Mouse (Mus musculus): ENCODE measurements at regions not wholly inside any gene's neighbourhood (a gene's known extent, or its start where the extent isn't known, plus 50 kb on each side); places are given as distances from the start of the nearest gene placed in this dataset.

- Histone ChIP-seq H3K27me3 (replicated peaks) (peaks cover 44% of the 10 kb centered on the region), H3K4me1 (ENCODE audit: control insufficient read depth in 1 of 2, insufficient read depth in 2 of 2) (no peaks in the 10 kb centered on the region), H3K27ac (ENCODE audit: insufficient read depth, low read depth) (no peak overlapping the region), H3K36me3 (replicated peaks in 1 of 2; ENCODE audit: control insufficient read depth in 1 of 2, insufficient read depth in 1 of 2, low read length in 1 of 2) (no peaks in the 10 kb centered on the region), H3K4me3 (replicated peaks in 1 of 3; ENCODE audit: low read depth in 2 of 3, low read length in 2 of 3, poor library complexity in 1 of 3) (no peak overlapping the region), H3K79me2 (replicated peaks; ENCODE audit: control insufficient read depth, extremely low read depth, insufficient read depth, poor library complexity, severe bottlenecking) (no peaks in the 10 kb centered on the region), H3K9ac (ENCODE audit: insufficient read depth, low read depth) (no peak overlapping the region), H3K9me3 (replicated peaks; ENCODE audit: low read length) (peaks cover 9% of the 10 kb centered on the region), H3K4me2 (ENCODE audit: insufficient read depth, low read depth, poor library complexity, severe bottlenecking) (no peak overlapping the region)
- in situ Hi-C loops (cut with MboI; ENCODE audit: low pct_ligation_motif_present, low pct_unique_long_range_greater_than_20kb, low sequenced_read_pairs), result no loop called here
- TF ChIP-seq SMC3 (IDR thresholded peaks at IDR 0.05; ENCODE audit: low read depth, low read length) (no peak), KAT2A (IDR thresholded peaks at IDR 0.05; ENCODE audit: insufficient replicate concordance, low read length) (no peak), ELF1 (IDR thresholded peaks at IDR 0.05; ENCODE audit: low read depth, low read length) (no peak), MAZ (IDR thresholded peaks at IDR 0.05; ENCODE audit: low read depth, low read length) (no peak), HCFC1 (IDR thresholded peaks at IDR 0.05; ENCODE audit: low read depth, low read length) (no peak), BHLHE40 (IDR thresholded peaks at IDR 0.05; ENCODE audit: low read depth, low read length) (no peak), MXI1 (IDR thresholded peaks at IDR 0.05; ENCODE audit: low read depth, low read length) (no peak), CHD2 (IDR thresholded peaks at IDR 0.05; ENCODE audit: low read length) (no peak), MEF2A (IDR thresholded peaks at IDR 0.05; ENCODE audit: borderline replicate concordance, low read depth, low read length) (no peak), JUN (IDR thresholded peaks at IDR 0.05; ENCODE audit: insufficient read depth, low read depth, low read length) (no peak), POLR2AphosphoS2 (IDR thresholded peaks at IDR 0.05; ENCODE audit: low read depth, low read length) (no peak), TCF12 (IDR thresholded peaks at IDR 0.05; ENCODE audit: low read depth, low read length) (no peak), E2F4 (IDR thresholded peaks at IDR 0.05; ENCODE audit: insufficient replicate concordance, low read depth, low read length) (no peak), IRF4 (IDR thresholded peaks at IDR 0.05; ENCODE audit: low read depth, low read length) (no peak), USF1 (IDR thresholded peaks at IDR 0.05; ENCODE audit: low read depth, low read length) (no peak)
- dilution Hi-C loops (cut with MboI; ENCODE audit: extremely low pct_ligation_motif_present, extremely low pct_unique_long_range_greater_than_20kb, low sequenced_read_pairs), result no loop called here
- DNase-seq (ENCODE audit: extremely low read depth), result no peak
Measured at GRCm38 (mm10) chr9:98673461-98674114, 72.1 kb upstream of the Mrps22 start.

- Histone ChIP-seq H3K4me3 (replicated peaks in 1 of 3; ENCODE audit: low read depth in 2 of 3, low read length in 2 of 3, poor library complexity in 1 of 3) (no peak overlapping the region), H3K79me2 (replicated peaks; ENCODE audit: control insufficient read depth, extremely low read depth, insufficient read depth, poor library complexity, severe bottlenecking) (no peaks in the 10 kb centered on the region), H3K27ac (ENCODE audit: insufficient read depth, low read depth) (no peak overlapping the region), H3K4me1 (ENCODE audit: control insufficient read depth in 1 of 2, insufficient read depth in 2 of 2) (no peaks in the 10 kb centered on the region), H3K4me2 (ENCODE audit: insufficient read depth, low read depth, poor library complexity, severe bottlenecking) (no peak overlapping the region), H3K9me3 (replicated peaks; ENCODE audit: low read length) (peaks cover 9% of the 10 kb centered on the region), H3K27me3 (replicated peaks) (peaks cover 55% of the 10 kb centered on the region), H3K9ac (ENCODE audit: insufficient read depth, low read depth) (no peak overlapping the region), H3K36me3 (replicated peaks in 1 of 2; ENCODE audit: control insufficient read depth in 1 of 2, insufficient read depth in 1 of 2, low read length in 1 of 2) (no peaks in the 10 kb centered on the region)
- dilution Hi-C loops (cut with MboI; ENCODE audit: extremely low pct_ligation_motif_present, extremely low pct_unique_long_range_greater_than_20kb, low sequenced_read_pairs) (no loop called here), in situ Hi-C loops (cut with MboI; ENCODE audit: low pct_ligation_motif_present, low pct_unique_long_range_greater_than_20kb, low sequenced_read_pairs) (no loop called here)
- no peak for DNase-seq (ENCODE audit: extremely low read depth)
- TF ChIP-seq USF1 (IDR thresholded peaks at IDR 0.05; ENCODE audit: low read depth, low read length) (no peak), RCOR1 (conservative IDR thresholded peaks at IDR 0.05; ENCODE audit: low read depth, low read length) (no peak), IRF4 (IDR thresholded peaks at IDR 0.05; ENCODE audit: low read depth, low read length) (no peak)
Measured at GRCm38 (mm10) chr9:98672361-98672760, 70.9 kb upstream of the Mrps22 start.
